Mouse (Mus musculus): ENCODE data around the gene Cox5a. TPM values are rescaled to one million over a fixed set of nuclear protein-coding genes. Genes with fewer than 3 reads are reported as not detected.

The Cox5a gene
- polyA plus RNA-seq, 1 experiment, result 397 TPM

GRCm38 (mm10) chr9:57547869-57548268 is 26.8 kb downstream of the Cox5a start:
- Histone ChIP-seq H3K36me3 (ENCODE audit: control insufficient read depth, insufficient read depth, low read length) (peaks cover 9% of the 10 kb centered on the region), H3K4me1 (replicated peaks; ENCODE audit: control insufficient read depth, insufficient read depth, low read length) (peaks cover 4% of the 10 kb centered on the region), H3K27ac (ENCODE audit: control insufficient read depth, insufficient read depth, low read length) (no peak overlapping the region), H3K4me3 (ENCODE audit: control insufficient read depth, insufficient read depth, low read length) (no peak overlapping the region), H3K27me3 (ENCODE audit: control insufficient read depth, insufficient read depth, low read length) (no peaks in the 10 kb centered on the region)
- DNase-seq, result no peak
- 95% methylated on average over 11 of the region's 11 CpGs for WGBS
- TF ChIP-seq CTCF (IDR thresholded peaks at IDR 0.05; ENCODE audit: borderline replicate concordance, control insufficient read depth, extremely low read depth, insufficient read depth, low read length, poor library complexity), result no peak
- no peak for TF ChIP-seq POLR2A (IDR thresholded peaks at IDR 0.05; ENCODE audit: control insufficient read depth, extremely low read depth, insufficient read depth, low read length, poor library complexity)

GRCm38 (mm10) chr9:57549186-57549585 is 28.1 kb downstream of the Cox5a start:
- no peak overlapping the region for H3K4me3 ChIP-seq (ENCODE audit: control insufficient read depth, insufficient read depth, low read length)
- peaks cover 9% of the 10 kb centered on the region for H3K36me3 ChIP-seq (ENCODE audit: control insufficient read depth, insufficient read depth, low read length)
- no peak overlapping the region for H3K27ac ChIP-seq (ENCODE audit: control insufficient read depth, insufficient read depth, low read length)
- DNase-seq, result no peak
- TF ChIP-seq CTCF (IDR thresholded peaks at IDR 0.05; ENCODE audit: borderline replicate concordance, control insufficient read depth, extremely low read depth, insufficient read depth, low read length, poor library complexity) (no peak), POLR2A (IDR thresholded peaks at IDR 0.05; ENCODE audit: control insufficient read depth, extremely low read depth, insufficient read depth, low read length, poor library complexity) (no peak)
- no peaks in the 10 kb centered on the region for H3K27me3 ChIP-seq (ENCODE audit: control insufficient read depth, insufficient read depth, low read length)
- peaks cover 4% of the 10 kb centered on the region for H3K4me1 ChIP-seq (replicated peaks; ENCODE audit: control insufficient read depth, insufficient read depth, low read length)
- over 99% methylated on average over 4 of the region's 4 CpGs for WGBS

- no peak overlapping the region for H3K4me3 ChIP-seq (ENCODE audit: control insufficient read depth, insufficient read depth, low read length)
- no peak for TF ChIP-seq CTCF (IDR thresholded peaks at IDR 0.05; ENCODE audit: borderline replicate concordance, control insufficient read depth, extremely low read depth, insufficient read depth, low read length, poor library complexity)
- TF ChIP-seq POLR2A (IDR thresholded peaks at IDR 0.05; ENCODE audit: control insufficient read depth, extremely low read depth, insufficient read depth, low read length, poor library complexity), result no peak
- no peak overlapping the region for H3K27ac ChIP-seq (ENCODE audit: control insufficient read depth, insufficient read depth, low read length)
- DNase-seq, result no peak
- H3K4me1 ChIP-seq (replicated peaks; ENCODE audit: control insufficient read depth, insufficient read depth, low read length), result peaks cover 4% of the 10 kb centered on the region
- no peaks in the 10 kb centered on the region for H3K36me3 ChIP-seq (ENCODE audit: control insufficient read depth, insufficient read depth, low read length)
- no peaks in the 10 kb centered on the region for H3K27me3 ChIP-seq (ENCODE audit: control insufficient read depth, insufficient read depth, low read length)
- WGBS, result 96% methylated on average over 11 of the region's 11 CpGs
Observed at GRCm38 (mm10) chr9:57550126-57550862, 29.2 kb downstream of the Cox5a start.

- Histone ChIP-seq H3K27me3 (ENCODE audit: control insufficient read depth, insufficient read depth, low read length) (no peaks in the 10 kb centered on the region), H3K4me1 (replicated peaks; ENCODE audit: control insufficient read depth, insufficient read depth, low read length) (peaks cover 4% of the 10 kb centered on the region), H3K4me3 (ENCODE audit: control insufficient read depth, insufficient read depth, low read length) (peak within 1 kb of the TSS; percentile 98), H3K36me3 (ENCODE audit: control insufficient read depth, insufficient read depth, low read length) (no peaks in the 10 kb centered on the region), H3K27ac (ENCODE audit: control insufficient read depth, insufficient read depth, low read length) (no peak within 1 kb of the TSS)
- TF ChIP-seq CTCF (IDR thresholded peaks at IDR 0.05; ENCODE audit: borderline replicate concordance, control insufficient read depth, extremely low read depth, insufficient read depth, low read length, poor library complexity) (no peak), POLR2A (IDR thresholded peaks at IDR 0.05; ENCODE audit: control insufficient read depth, extremely low read depth, insufficient read depth, low read length, poor library complexity) (no peak)
- WGBS, result under 1% methylated on average over 28 of the region's 28 CpGs
- DNase-seq, result peak; percentile 69
Observed at GRCm38 (mm10) chr9:57552139-57552887, 31.2 kb downstream of the Cox5a start, which contains the start of gene Mpi. Mpi (minus strand) TSS chr9:57552763.

- H3K4me3 ChIP-seq (ENCODE audit: control insufficient read depth, insufficient read depth, low read length), result no peak overlapping the region
Observed at GRCm38 (mm10) chr9:57553119-57553518, 32.0 kb downstream of the Cox5a start.

GRCm38 (mm10) chr9:57554753-57555152 is 33.7 kb downstream of the Cox5a start:
- TF ChIP-seq POLR2A (IDR thresholded peaks at IDR 0.05; ENCODE audit: control insufficient read depth, extremely low read depth, insufficient read depth, low read length, poor library complexity), result no peak
- no peak for TF ChIP-seq CTCF (IDR thresholded peaks at IDR 0.05; ENCODE audit: borderline replicate concordance, control insufficient read depth, extremely low read depth, insufficient read depth, low read length, poor library complexity)
- Histone ChIP-seq H3K4me3 (ENCODE audit: control insufficient read depth, insufficient read depth, low read length) (no peak overlapping the region), H3K27me3 (ENCODE audit: control insufficient read depth, insufficient read depth, low read length) (no peaks in the 10 kb centered on the region), H3K4me1 (replicated peaks; ENCODE audit: control insufficient read depth, insufficient read depth, low read length) (peaks cover 4% of the 10 kb centered on the region), H3K36me3 (ENCODE audit: control insufficient read depth, insufficient read depth, low read length) (no peaks in the 10 kb centered on the region), H3K27ac (ENCODE audit: control insufficient read depth, insufficient read depth, low read length) (no peak overlapping the region)
- 92% methylated on average over 3 of the region's 3 CpGs for WGBS
- no peak for DNase-seq

More at GRCm38 (mm10) chr9:57553119-57553518, 32.0 kb downstream of the Cox5a start:
- TF ChIP-seq CTCF (IDR thresholded peaks at IDR 0.05; ENCODE audit: borderline replicate concordance, control insufficient read depth, extremely low read depth, insufficient read depth, low read length, poor library complexity), result no peak
- TF ChIP-seq POLR2A (IDR thresholded peaks at IDR 0.05; ENCODE audit: control insufficient read depth, extremely low read depth, insufficient read depth, low read length, poor library complexity), result no peak
- Histone ChIP-seq H3K36me3 (ENCODE audit: control insufficient read depth, insufficient read depth, low read length) (no peaks in the 10 kb centered on the region), H3K4me1 (replicated peaks; ENCODE audit: control insufficient read depth, insufficient read depth, low read length) (peaks cover 4% of the 10 kb centered on the region), H3K27ac (ENCODE audit: control insufficient read depth, insufficient read depth, low read length) (no peak overlapping the region), H3K27me3 (ENCODE audit: control insufficient read depth, insufficient read depth, low read length) (no peaks in the 10 kb centered on the region)
- 88% methylated on average over 11 of the region's 11 CpGs for WGBS
- DNase-seq, result no peak
